31 mouse cellular contexts compared by ENCODE assay signal in the genomic region with DNA sequence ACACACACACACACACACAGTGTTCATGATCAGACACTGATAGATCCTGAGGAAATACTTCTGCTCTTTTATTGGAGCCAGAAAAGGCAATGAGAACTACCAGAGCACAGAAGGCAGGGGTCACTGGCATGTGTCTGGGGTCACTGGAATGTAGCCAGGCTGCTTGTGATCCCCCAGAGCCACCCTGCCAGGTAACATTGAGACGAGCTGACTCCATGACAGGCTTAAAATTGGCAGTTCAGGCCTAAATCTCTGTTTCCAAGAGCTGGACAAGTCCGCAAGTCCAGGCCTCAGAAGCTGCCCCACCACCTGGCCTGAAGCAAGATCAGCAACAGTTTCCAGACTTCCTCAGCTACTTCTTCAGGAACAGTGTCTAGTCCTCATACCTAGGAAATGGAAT.
"Had no signal": no experiment of that assay in that cellular context is flagged by ENCODE, and none has a peak within 500 bp of the region (broad histone marks: within the 10 kb centered on the region; RNA-seq: fewer than 3 reads in every experiment).

No protein-coding gene starts in this region.

- H3K9me3 ChIP-seq: heart, embryonic 12.5 days; heart, embryonic 13.5 days; heart, embryonic 15.5 days; hindbrain, embryonic 10.5 days; hindbrain, embryonic 12.5 days; hindbrain, embryonic 13.5 days; intestine, embryonic 15.5 days; kidney, embryonic 15.5 days had no signal

- H3K36me3 ChIP-seq: heart, embryonic 12.5 days; heart, embryonic 13.5 days; heart, embryonic 15.5 days; hindbrain, embryonic 10.5 days; hindbrain, embryonic 12.5 days; hindbrain, embryonic 13.5 days; intestine, embryonic 15.5 days; kidney, embryonic 15.5 days had no signal

- H3K4me2 ChIP-seq: heart, embryonic 12.5 days; heart, embryonic 13.5 days; heart, embryonic 15.5 days; hindbrain, embryonic 12.5 days; hindbrain, embryonic 13.5 days; intestine, embryonic 15.5 days; kidney, embryonic 15.5 days had no signal

- H3K4me1 ChIP-seq: heart, embryonic 12.5 days; heart, embryonic 13.5 days; heart, embryonic 15.5 days; hindbrain, embryonic 10.5 days; intestine, embryonic 15.5 days; kidney, embryonic 15.5 days had no signal

- H3K9ac ChIP-seq: heart, embryonic 12.5 days; heart, embryonic 13.5 days; heart, embryonic 15.5 days; hindbrain, embryonic 12.5 days; hindbrain, embryonic 13.5 days; intestine, embryonic 15.5 days; kidney, embryonic 15.5 days had no signal

- DNase-seq: heart, postnatal 10 days; heart, postnatal 14 days; heart, postnatal 36 days; heart, postnatal 4 days; kidney, adult 11 months; kidney, adult 18-20 months; kidney, adult 2 months; kidney, adult 8-10 months; kidney, adult 9 months; kidney, postnatal 10 days; kidney, postnatal 14 days; kidney, postnatal 25 days; kidney, postnatal 36 days; kidney, postnatal 4 days; layer of hippocampus, adult 9-11 months; layer of hippocampus, postnatal 36 days had no signal

- H3K27me3 ChIP-seq: heart, embryonic 12.5 days; heart, embryonic 13.5 days; heart, embryonic 15.5 days; hindbrain, embryonic 12.5 days; hindbrain, embryonic 13.5 days; intestine, embryonic 15.5 days; kidney, embryonic 15.5 days had no signal

- ATAC-seq: hindbrain, postnatal 0 days; inflammation-experienced regulatory T-cells, adult 6 months; intestine, embryonic 15.5 days; intestine, embryonic 16.5 days; intestine, postnatal 0 days had no signal

- H3K27ac ChIP-seq: heart, embryonic 13.5 days; heart, embryonic 15.5 days; hindbrain, embryonic 10.5 days; hindbrain, embryonic 12.5 days; intestine, embryonic 15.5 days; kidney, embryonic 15.5 days; kidney, postnatal 0 days; layer of hippocampus, adult 2 months; left cerebral cortex, adult 2 months had no signal

- H3K4me3 ChIP-seq: heart, embryonic 12.5 days; heart, embryonic 13.5 days; heart, embryonic 15.5 days; hindbrain, embryonic 10.5 days; hindbrain, embryonic 12.5 days; hindbrain, embryonic 13.5 days; intestine, embryonic 15.5 days; kidney, embryonic 15.5 days; layer of hippocampus, adult 2 months; left cerebral cortex, adult 2 months had no signal
